Mouse (Mus musculus) heart, adult 2 months (tissue): ENCODE measurements around the gene Tas2r143. TPM values are rescaled to one million over a fixed set of nuclear protein-coding genes. Genes with fewer than 3 reads are reported as not detected.

Experiments
- DNase-seq, 2 experiments: peaks; one replicate each; pipeline ENCODE4 v3.0.0; 2021
- H3K27ac ChIP-seq: fragments of 200-600 bp; 2 replicates; pipeline ENCODE4 v1.8.1; 2022
- H3K27me3 ChIP-seq: fragments of 200-500 bp; 2 replicates; pipeline ENCODE4 v1.6.1; 2012; ENCODE audit warnings: mild to moderate bottlenecking, low read length, inconsistent platforms, mixed read lengths; ENCODE audit not compliant: control insufficient read depth, insufficient read depth
- H3K36me3 ChIP-seq: fragments of 200-500 bp; 2 replicates; pipeline ENCODE4 v1.6.1; 2012; ENCODE audit warnings: low read length, inconsistent platforms; ENCODE audit not compliant: control insufficient read depth, insufficient read depth
- H3K4me1 ChIP-seq: fragments of 200-500 bp; 2 replicates; pipeline ENCODE4 v1.6.1; 2011; ENCODE audit warnings: low read length; ENCODE audit not compliant: control insufficient read depth, insufficient read depth
- H3K4me3 ChIP-seq: fragments of 200-600 bp; 2 replicates; pipeline ENCODE4 v1.8.1; 2022
- H3K79me2 ChIP-seq: fragments of 200-500 bp; replicated peaks from 2 replicates; pipeline ENCODE4 v1.6.1; 2012; ENCODE audit warnings: mild to moderate bottlenecking, inconsistent platforms, low read length, moderate library complexity, mixed read lengths; ENCODE audit not compliant: control insufficient read depth, insufficient read depth
- H3K9ac ChIP-seq: fragments of 200-500 bp; 2 replicates; pipeline ENCODE4 v1.6.1; 2012; ENCODE audit warnings: low read depth, mild to moderate bottlenecking, control low read depth, inconsistent platforms, low read length, mixed read lengths
- CTCF ChIP-seq: fragments of 200-600 bp; IDR thresholded peaks from 2 replicates; pipeline ENCODE4 v1.8.1; 2022; ENCODE audit warnings: antibody characterized with exemption, mild to moderate bottlenecking, moderate library complexity
- EP300 ChIP-seq: fragments of 200-500 bp; IDR thresholded peaks from 2 replicates; pipeline ENCODE4 v1.6.1; 2011; ENCODE audit warnings: low read depth, low read length, control low read depth; ENCODE audit not compliant: insufficient read depth
- POLR2A ChIP-seq: fragments of 200-500 bp; IDR thresholded peaks from 2 replicates; pipeline ENCODE4 v1.6.1; 2011; ENCODE audit warnings: mild to moderate bottlenecking, low read depth, low read length, control low read depth; ENCODE audit not compliant: insufficient read depth
- WGBS: fragments of 180-500 bp; shearing (Covaris S2); methylation state at CpG from one replicate; pipeline ENCODE4 v1.1.7; 2018; 5-methylcytosine and 5-hydroxymethylcytosine counted together
- intact Hi-C: fragments of 180-260 bp; cut with DNase I; formaldehyde crosslinking; loops from one replicate; pipeline ENCODE4 v1.15.1; 2025
- polyA plus RNA-seq: library from polyadenylated mRNA; depleted of rRNA; stranded (reverse); fragments of >200 nt; gene quantifications from 2 replicates; pipeline ENCODE4 v1.2.3, GENCODE M21; 2012
- total RNA-seq, 2 experiments: library from RNA; stranded (reverse); gene quantifications; 2 replicates each; pipeline ENCODE4 v1.2.3; 2021

Tas2r143 gene
- total and polyA plus RNA-seq, 3 experiments = 0.29 TPM; not detected in 2

DNA sequence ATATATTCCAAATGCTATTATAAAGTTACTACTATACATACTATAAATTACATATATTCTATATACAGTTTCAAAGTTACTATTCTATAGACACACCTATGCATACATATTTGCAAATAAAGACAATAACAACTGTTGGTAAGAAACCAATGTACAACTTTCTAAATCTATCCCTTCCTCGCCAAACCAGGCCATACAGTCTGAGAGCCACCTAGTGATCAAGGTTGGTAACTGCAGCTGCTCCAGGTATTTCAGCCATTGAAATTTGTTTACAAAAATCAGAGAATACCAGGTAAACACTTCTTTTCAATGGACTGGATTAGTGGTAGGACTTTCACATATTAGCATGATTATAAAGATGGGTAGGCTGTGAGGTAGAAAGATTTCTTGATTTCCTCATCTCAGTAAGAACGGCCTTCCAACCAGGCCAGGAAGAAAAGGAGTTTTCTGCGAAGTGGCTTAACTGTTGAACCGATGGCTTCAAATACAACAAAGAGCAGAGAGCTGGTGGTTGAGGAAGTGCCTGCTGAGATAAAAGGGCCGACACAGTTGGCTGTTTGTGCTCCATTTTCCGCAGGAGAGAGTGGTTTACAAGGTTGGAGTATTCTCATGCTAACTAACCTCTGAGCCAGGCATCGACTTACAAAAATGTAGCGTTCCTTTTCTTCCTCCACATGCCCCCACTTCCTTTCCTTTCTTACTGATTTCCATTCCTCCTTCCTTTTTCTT is 19.5 kb upstream of the Tas2r143 start:
- WGBS = 39% methylated on average over 8 of the region's 8 CpGs
- Histone ChIP-seq H3K4me1 (peaks cover 14% of the 10 kb centered on the region), H3K79me2 (no peaks in the 10 kb centered on the region), H3K9ac (no peak overlapping the region), H3K27ac (peak overlapping the region; percentile 15; the same call in 1 of the 2 replicates), H3K4me3 (no peak overlapping the region), H3K36me3 (no peaks in the 10 kb centered on the region; the same call in 1 of the 2 replicates), H3K27me3 (no peaks in the 10 kb centered on the region)
- intact Hi-C loops = loop anchor here (1.0 to 5.0 kb wide), 5 partner anchors 31 to 202 kb away; partner anchors contain the start of genes Olfr455, Tas2r126 and Zyx
- TF ChIP-seq EP300 (no peak), CTCF (no peak; the same call in none of the 2 replicates), POLR2A (no peak)
- peak in 1 of 2 experiments; percentile 46 for DNase-seq

DNA sequence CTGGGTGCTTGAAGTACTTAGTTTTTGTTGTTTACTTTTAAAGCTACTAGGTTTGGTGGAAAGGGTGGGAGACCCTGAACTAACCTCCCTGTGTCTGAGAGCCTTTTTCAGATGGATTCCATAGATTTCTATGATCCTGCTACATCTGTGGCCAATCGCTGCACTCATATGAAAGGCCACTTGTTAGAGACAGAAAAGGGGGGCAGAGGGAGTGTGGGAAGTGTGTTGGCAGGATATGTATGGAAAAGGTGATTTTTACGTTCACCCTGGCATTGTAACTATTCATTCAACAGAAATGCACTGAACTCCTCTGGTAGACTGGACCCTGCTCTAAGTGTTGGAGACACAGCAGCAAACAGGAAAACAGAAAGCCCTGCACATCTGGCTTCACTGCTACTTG is 18.8 kb upstream of the Tas2r143 start:
- DNase-seq = no peak
- H3K79me2 ChIP-seq = no peaks in the 10 kb centered on the region
- H3K9ac ChIP-seq = no peak overlapping the region
- WGBS = 69% methylated on average over 2 of the region's 2 CpGs
- peak overlapping the region; percentile 81; the same call in 1 of the 2 replicates for H3K27ac ChIP-seq
- H3K36me3 ChIP-seq = no peaks in the 10 kb centered on the region; the same call in 1 of the 2 replicates
- TF ChIP-seq CTCF (no peak), POLR2A (no peak), EP300 (no peak)
- no peaks in the 10 kb centered on the region for H3K27me3 ChIP-seq
- peaks cover 14% of the 10 kb centered on the region for H3K4me1 ChIP-seq
- no peak overlapping the region for H3K4me3 ChIP-seq
- intact Hi-C loops = loop anchor here (2.0 to 5.0 kb wide), 4 partner anchors 51 to 202 kb away; partner anchors contain the start of genes Olfr455 and Tas2r126

DNA sequence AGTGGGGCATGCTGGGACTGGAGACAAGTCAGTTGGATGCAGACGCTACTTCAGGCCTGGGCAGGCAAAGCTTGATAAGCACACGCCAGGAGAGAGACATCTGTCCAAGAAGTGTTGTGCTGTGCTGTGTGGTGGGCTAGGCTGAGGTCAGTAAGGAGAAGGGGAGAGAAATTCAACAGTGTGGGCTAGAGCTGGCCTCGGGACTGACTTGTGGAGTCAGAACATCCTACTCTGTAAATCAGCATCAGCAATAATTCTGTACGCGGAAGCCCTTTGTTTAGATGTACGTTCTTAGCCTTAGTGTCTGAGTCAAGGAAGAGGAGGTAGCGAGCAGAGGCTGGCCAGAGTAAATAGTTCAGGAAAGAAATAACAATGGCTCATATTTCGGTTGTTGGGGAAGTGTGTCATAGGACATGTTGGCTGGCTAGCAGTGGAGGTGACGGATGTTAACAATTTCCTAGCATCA is 18.1 kb upstream of the Tas2r143 start:
- H3K4me1 ChIP-seq = peaks cover 10% of the 10 kb centered on the region
- H3K27me3 ChIP-seq = no peaks in the 10 kb centered on the region
- no peaks in the 10 kb centered on the region for H3K79me2 ChIP-seq
- peak in 1 of 2 experiments; percentile 34 for DNase-seq
- 27% methylated on average over 9 of the region's 9 CpGs for whole genome bisulfite sequencing
- H3K4me3 ChIP-seq = no peak overlapping the region
- H3K36me3 ChIP-seq = no peaks in the 10 kb centered on the region; the same call in 1 of the 2 replicates
- peak overlapping the region; percentile 5; the same call in 1 of the 2 replicates for H3K9ac ChIP-seq
- intact Hi-C loops = loop anchor here (2.0 to 5.0 kb wide), 4 partner anchors 50 to 201 kb away; partner anchors contain the start of genes Olfr455 and Tas2r126
- H3K27ac ChIP-seq = peak overlapping the region; percentile 81
- TF ChIP-seq POLR2A = peak; percentile 50; the same call in 1 of the 2 replicates
- no peak for TF ChIP-seq CTCF

DNA sequence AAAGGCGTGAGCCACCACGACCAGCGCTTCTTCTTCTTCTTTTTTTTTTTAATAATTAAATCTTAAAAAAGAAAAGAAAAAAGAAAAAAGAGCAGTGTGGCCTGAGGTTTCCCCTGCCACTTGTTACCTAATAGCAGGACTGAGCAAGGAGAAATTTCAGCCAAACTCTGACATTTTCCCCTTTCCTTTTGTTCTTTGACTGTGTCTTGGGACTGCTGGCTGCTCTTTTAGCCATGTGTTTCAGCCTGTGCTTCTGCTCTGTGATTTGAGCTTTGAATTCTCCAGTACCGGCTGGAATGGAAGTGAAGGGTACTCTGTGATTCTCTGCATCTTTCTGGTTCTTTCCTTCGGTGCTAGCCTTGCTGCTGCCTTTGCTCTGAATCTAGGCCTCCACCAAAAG is 16.7 kb upstream of the Tas2r143 start:
- Histone ChIP-seq H3K4me1 (peaks cover 10% of the 10 kb centered on the region), H3K27ac (no peak overlapping the region), H3K36me3 (no peaks in the 10 kb centered on the region; the same call in 1 of the 2 replicates), H3K27me3 (no peaks in the 10 kb centered on the region), H3K9ac (no peak overlapping the region), H3K4me3 (no peak overlapping the region), H3K79me2 (no peaks in the 10 kb centered on the region)
- WGBS = 87% methylated on average over 5 of the region's 5 CpGs
- TF ChIP-seq POLR2A (no peak), CTCF (no peak), EP300 (no peak)
- DNase-seq = no peak
- intact Hi-C loops = loop anchor here (5.0 kb wide), 3 partner anchors 49 to 164 kb away; partner anchors contain the start of genes Olfr455 and Tas2r126

DNA sequence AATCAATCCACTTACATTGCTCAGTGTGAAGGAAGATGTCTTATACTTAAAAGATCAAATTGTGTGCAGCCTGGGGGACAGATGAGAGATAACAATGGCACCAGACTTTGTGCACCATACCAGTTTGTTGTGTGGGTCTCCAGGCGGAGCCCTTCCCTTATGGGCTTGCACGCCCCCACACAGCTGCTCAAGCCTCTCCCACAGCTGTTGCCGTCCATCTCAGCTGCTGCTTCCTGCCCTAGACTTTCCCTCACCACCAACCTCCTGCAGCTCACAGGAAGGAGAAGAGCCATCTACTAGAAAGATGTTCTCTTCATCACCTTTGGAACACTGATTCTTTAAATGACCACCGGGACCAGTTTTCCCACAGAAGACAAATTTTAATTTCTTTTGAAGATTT is 14.4 kb upstream of the Tas2r143 start:
- DNase-seq = no peak
- no peaks in the 10 kb centered on the region for H3K79me2 ChIP-seq
- intact Hi-C loops = no loop called here
- peaks cover 10% of the 10 kb centered on the region for H3K4me1 ChIP-seq
- H3K9ac ChIP-seq = no peak overlapping the region
- no peak overlapping the region for H3K4me3 ChIP-seq
- no peaks in the 10 kb centered on the region for H3K27me3 ChIP-seq
- no peak for TF ChIP-seq EP300
- no peak for TF ChIP-seq POLR2A
- TF ChIP-seq CTCF = no peak
- 53% methylated on average over 4 of the region's 4 CpGs for WGBS
- no peak overlapping the region for H3K27ac ChIP-seq
- H3K36me3 ChIP-seq = no peaks in the 10 kb centered on the region; the same call in 1 of the 2 replicates

DNA sequence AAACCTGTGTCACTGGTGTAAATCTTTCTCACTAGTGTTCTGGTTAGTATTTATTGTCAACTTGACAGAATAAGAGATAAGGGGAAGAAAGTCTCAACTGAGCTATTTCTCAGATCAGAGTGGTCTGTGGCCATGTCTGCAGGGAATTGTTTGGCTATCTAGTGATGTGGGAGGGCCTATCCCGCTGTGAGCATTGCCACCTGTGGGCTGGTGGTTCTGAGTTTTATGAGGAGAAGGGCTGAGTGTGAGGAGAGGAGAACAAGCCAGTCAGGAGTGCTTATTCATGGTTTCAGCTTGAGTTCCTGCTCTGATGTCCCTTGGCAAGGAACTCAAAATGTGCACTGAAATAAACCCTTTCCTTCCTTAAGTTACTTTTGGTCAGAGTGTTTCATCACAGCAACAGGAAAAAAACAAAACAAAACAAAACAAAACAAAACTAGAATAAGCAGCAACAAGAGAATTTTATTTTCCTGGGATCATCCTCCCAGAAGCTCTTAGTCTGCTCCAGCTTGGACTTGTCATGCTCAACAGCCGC is 8.2 kb upstream of the Tas2r143 start:
- WGBS = 43% methylated on average over 2 of the region's 2 CpGs
- Histone ChIP-seq H3K27ac (no peak overlapping the region), H3K27me3 (no peaks in the 10 kb centered on the region), H3K79me2 (no peaks in the 10 kb centered on the region), H3K4me1 (peaks cover 12% of the 10 kb centered on the region), H3K9ac (no peak overlapping the region), H3K4me3 (no peak overlapping the region), H3K36me3 (peaks cover 2% of the 10 kb centered on the region; the same call in 1 of the 2 replicates)
- TF ChIP-seq POLR2A (no peak), EP300 (no peak), CTCF (no peak)
- no peak for DNase-seq
- intact Hi-C loops = no loop called here
